Mouse (Mus musculus) G1E (cell line): ENCODE data around the gene Med15. TPM values are rescaled to one million over a fixed set of nuclear protein-coding genes. Genes with fewer than 3 reads are reported as not detected.

Source experiments
- ATAC-seq: 2 replicates; pipeline ENCODE4 v1.8.0; 2016; ENCODE audit warnings: mild to moderate bottlenecking; ENCODE audit not compliant: insufficient number of reproducible peaks, poor library complexity, low FRiP score, severe bottlenecking; ENCODE audit errors: extremely low read depth
- DNase-seq: peaks from one replicate; pipeline ENCODE4 v3.0.0; 2012; ENCODE audit warnings: low spot score
- H3K27me3 ChIP-seq: 2 replicates; pipeline ENCODE4 v1.6.1; 2012; ENCODE audit warnings: mild to moderate bottlenecking, low read length, inconsistent platforms; ENCODE audit not compliant: insufficient read depth
- H3K36me3 ChIP-seq: replicated peaks from 2 replicates; pipeline ENCODE3; 2012; ENCODE audit warnings: mild to moderate bottlenecking, inconsistent platforms
- H3K4me1 ChIP-seq: 2 replicates; pipeline ENCODE4 v1.6.1; 2012; ENCODE audit warnings: low read depth, low read length, inconsistent platforms, mixed read lengths; ENCODE audit not compliant: insufficient read depth
- H3K4me3 ChIP-seq: 2 replicates; pipeline ENCODE4 v1.5.1; 2012; ENCODE audit warnings: low read depth, mild to moderate bottlenecking, inconsistent platforms, low read length, moderate library complexity, mixed read lengths
- H3K9me3 ChIP-seq: replicated peaks from 2 replicates; pipeline ENCODE4 v1.6.1; 2012; ENCODE audit warnings: inconsistent platforms
- CTCF ChIP-seq: IDR thresholded peaks from 2 replicates; pipeline ENCODE4 v1.5.1; 2012; ENCODE audit warnings: low read depth, low read length, inconsistent platforms, mixed read lengths
- GATA1 ChIP-seq: IDR thresholded peaks from 2 replicates; pipeline ENCODE4 v1.6.1; 2012; ENCODE audit warnings: borderline replicate concordance, low read length, inconsistent platforms, mixed read lengths
- GATA2 ChIP-seq: IDR thresholded peaks from 2 replicates; pipeline ENCODE4 v1.6.1; 2012; ENCODE audit warnings: low read depth, low read length, inconsistent platforms, borderline replicate concordance
- POLR2AphosphoS5 ChIP-seq: IDR thresholded peaks from 2 replicates; pipeline ENCODE4 v1.6.1; 2012; ENCODE audit warnings: low read depth, low read length, inconsistent platforms; ENCODE audit not compliant: insufficient replicate concordance
- TAL1 ChIP-seq: conservative IDR thresholded peaks from 2 replicates; pipeline ENCODE4 v1.6.1; 2012; ENCODE audit warnings: low read depth, low read length, inconsistent platforms, mixed read lengths
- polyA plus RNA-seq: library from polyadenylated mRNA; stranded (reverse); fragments of >175 nt; gene quantifications from 2 replicates; pipeline ENCODE4 v1.2.3, GENCODE M21; 2012
- total RNA-seq, 2 experiments: library from RNA; stranded (forward) in 1 of 2; stranded (reverse) in 1 of 2; fragments of 200-1000 nt in 1 of 2; fragments of >200 nt in 1 of 2; fragmentation: Nextera tagmentation in 1 of 2; gene quantifications; 2 replicates each; pipeline ENCODE4 v1.2.3; 2014 to 2017

Med15 gene
- total and polyA plus RNA-seq, 3 experiments: 23.4 to 221 (median 80.8) TPM

- no peak for DNase-seq
- H3K4me1 ChIP-seq: no peaks in the 10 kb centered on the region; the same call in 1 of the 2 replicates
- H3K4me3 ChIP-seq: no peak overlapping the region
- TF ChIP-seq CTCF (no peak), GATA1 (no peak), POLR2AphosphoS5 (no peak), TAL1 (no peak), GATA2 (no peak)
- no peak for ATAC-seq
- peaks cover 82% of the 10 kb centered on the region for H3K36me3 ChIP-seq
- H3K27me3 ChIP-seq: no peaks in the 10 kb centered on the region
- no peaks in the 10 kb centered on the region for H3K9me3 ChIP-seq
Measured at GRCm38 (mm10) chr16:17701043-17701405, 31.7 kb downstream of the Med15 start.

GRCm38 (mm10) chr16:17700386-17701042, 32.2 kb downstream of the Med15 start:
- Histone ChIP-seq H3K36me3 (peaks cover 82% of the 10 kb centered on the region), H3K4me3 (no peak overlapping the region), H3K27me3 (no peaks in the 10 kb centered on the region), H3K4me1 (no peaks in the 10 kb centered on the region; the same call in 1 of the 2 replicates), H3K9me3 (no peaks in the 10 kb centered on the region)
- DNase-seq (no peak), ATAC-seq (no peak)
- TF ChIP-seq GATA1 (no peak), CTCF (no peak), POLR2AphosphoS5 (no peak), GATA2 (no peak)

GRCm38 (mm10) chr16:17694860-17695259, 37.8 kb downstream of the Med15 start:
- H3K4me3 ChIP-seq: no peak overlapping the region
- no peaks in the 10 kb centered on the region for H3K4me1 ChIP-seq
- H3K9me3 ChIP-seq: no peaks in the 10 kb centered on the region
- no peaks in the 10 kb centered on the region for H3K27me3 ChIP-seq
- no peak for TF ChIP-seq CTCF
- TF ChIP-seq TAL1: no peak
- no peak for TF ChIP-seq GATA1
- TF ChIP-seq POLR2AphosphoS5: no peak
- TF ChIP-seq GATA2: no peak
- H3K36me3 ChIP-seq: peaks cover 81% of the 10 kb centered on the region
- DNase-seq (no peak), ATAC-seq (no peak)

- no peak for ATAC-seq
- Histone ChIP-seq H3K4me1 (no peaks in the 10 kb centered on the region), H3K9me3 (no peaks in the 10 kb centered on the region), H3K36me3 (peaks cover 95% of the 10 kb centered on the region), H3K27me3 (no peaks in the 10 kb centered on the region), H3K4me3 (no peak overlapping the region)
- TF ChIP-seq POLR2AphosphoS5: no peak
- no peak for TF ChIP-seq TAL1
- TF ChIP-seq GATA1: no peak
- TF ChIP-seq GATA2: no peak
- no peak for TF ChIP-seq CTCF
- DNase-seq: no peak
Measured at GRCm38 (mm10) chr16:17669886-17670285, 62.8 kb downstream of the Med15 start.

DNA sequence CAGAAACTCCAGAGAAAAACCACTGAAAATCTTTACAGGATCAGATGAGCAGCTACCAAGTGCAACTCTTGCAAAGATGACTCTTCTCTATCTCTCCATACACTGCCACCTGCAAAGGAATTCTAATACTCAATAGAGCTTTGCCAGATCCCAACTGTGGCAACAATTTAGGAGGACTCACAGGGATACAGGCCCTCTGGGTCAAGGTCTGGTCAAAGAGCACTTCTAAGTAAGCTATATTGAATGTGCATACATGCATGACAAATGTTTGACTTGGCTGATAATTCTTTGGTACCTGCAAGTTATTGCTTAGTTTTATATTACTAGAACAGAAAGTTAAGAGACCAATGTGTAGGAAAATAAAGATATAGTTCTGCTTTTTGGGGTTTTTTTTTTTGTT, 67.1 kb downstream of the Med15 start:
- Histone ChIP-seq H3K4me1 (no peaks in the 10 kb centered on the region), H3K4me3 (no peak overlapping the region), H3K9me3 (no peaks in the 10 kb centered on the region), H3K27me3 (no peaks in the 10 kb centered on the region), H3K36me3 (peaks cover 93% of the 10 kb centered on the region)
- TF ChIP-seq TAL1: no peak
- TF ChIP-seq POLR2AphosphoS5: no peak
- TF ChIP-seq CTCF: no peak
- no peak for TF ChIP-seq GATA2
- TF ChIP-seq GATA1: no peak
- DNase-seq (no peak), ATAC-seq (no peak)

DNA sequence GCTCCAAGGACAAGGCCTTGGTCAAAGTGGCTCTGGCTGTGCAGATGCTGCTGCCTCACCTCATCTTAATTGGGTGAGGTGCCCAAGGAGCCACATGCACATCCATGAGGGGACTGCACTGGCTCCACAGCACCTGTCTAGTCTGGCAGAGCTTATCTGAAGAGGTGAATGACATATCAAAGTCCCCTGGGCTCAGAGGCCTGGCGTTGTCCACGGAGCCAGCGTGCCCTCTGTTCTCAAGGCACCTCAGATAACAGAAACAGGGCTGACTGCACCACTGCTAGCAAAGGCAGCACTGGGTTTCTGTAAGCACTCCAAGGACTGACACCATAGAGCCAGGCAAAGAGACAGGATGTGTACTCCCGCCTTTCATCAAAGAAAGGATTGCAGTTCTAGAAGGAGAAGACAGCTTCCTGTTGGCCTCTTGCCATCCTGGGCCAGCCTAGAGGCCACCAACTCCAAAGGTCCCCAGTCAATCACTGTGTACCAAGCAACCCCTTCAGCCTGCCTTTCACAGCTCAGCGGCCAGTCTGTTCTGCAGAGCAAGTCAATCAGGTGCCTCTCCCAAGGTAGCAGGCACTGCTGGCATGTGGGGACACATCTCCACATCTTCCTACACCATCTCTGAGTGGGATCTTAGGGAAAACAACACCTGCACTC, 76.3 kb downstream of the Med15 start:
- peaks cover 4% of the 10 kb centered on the region; the same call in 1 of the 2 replicates for H3K4me1 ChIP-seq
- no peaks in the 10 kb centered on the region for H3K27me3 ChIP-seq
- no peak for DNase-seq
- no peak for ATAC-seq
- peaks cover 94% of the 10 kb centered on the region for H3K36me3 ChIP-seq
- no peaks in the 10 kb centered on the region for H3K9me3 ChIP-seq
- H3K4me3 ChIP-seq: no peak overlapping the region
- TF ChIP-seq GATA2 (no peak), CTCF (no peak), TAL1 (no peak), GATA1 (no peak), POLR2AphosphoS5 (no peak)
